Mouse (Mus musculus) MEL-GATA-1-ER (cell line): ENCODE measurements around the gene Atp6v0a1.

ENCODE experiments used
- DNase-seq: peaks from one replicate; pipeline ENCODE4 v3.0.0-alpha.2; 2012; ENCODE audit warnings: low read depth; ENCODE audit errors: extremely low read depth

Gene Atp6v0a1

DNA sequence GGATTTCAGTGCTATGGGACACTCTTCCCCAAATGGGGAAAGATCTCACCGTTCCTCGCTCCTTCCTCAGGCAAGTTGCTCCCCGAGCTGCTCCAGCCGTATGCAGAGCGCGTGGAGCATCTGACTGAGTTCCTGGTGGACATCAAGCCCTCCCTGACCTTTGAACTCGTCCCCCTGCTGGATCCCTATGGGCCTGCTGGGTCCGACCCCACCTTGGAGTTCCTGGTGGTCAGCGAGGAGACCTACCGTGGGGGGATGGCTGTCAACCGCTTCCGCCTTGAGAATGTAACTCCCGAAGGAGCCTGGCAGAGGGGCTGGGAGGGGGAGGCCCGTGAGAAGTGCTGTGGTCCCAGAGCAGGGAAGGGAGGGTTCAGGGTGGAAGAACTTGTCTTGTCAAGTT is 75.0 kb downstream of the Atp6v0a1 start:
- DNase-seq: no peak

DNA sequence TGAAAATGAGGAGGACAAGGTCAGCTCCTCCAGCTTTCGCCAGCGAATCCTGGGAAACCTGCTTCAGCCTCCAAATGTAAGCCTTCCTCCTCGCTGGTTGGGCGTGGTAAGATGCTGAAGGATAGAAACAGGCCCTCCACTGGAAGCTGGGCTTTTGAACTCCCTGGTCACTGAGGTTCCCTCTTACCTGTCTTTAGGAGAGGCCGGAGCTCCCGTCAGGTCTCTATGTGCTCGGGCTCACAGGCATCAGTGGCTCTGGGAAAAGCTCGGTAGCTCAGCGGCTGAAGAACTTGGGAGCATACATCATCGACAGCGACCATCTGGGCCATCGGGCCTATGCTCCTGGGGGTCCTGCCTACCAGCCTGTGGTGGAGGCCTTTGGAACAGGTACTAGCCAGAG is 75.6 kb downstream of the Atp6v0a1 start:
- DNase-seq: no peak

DNA sequence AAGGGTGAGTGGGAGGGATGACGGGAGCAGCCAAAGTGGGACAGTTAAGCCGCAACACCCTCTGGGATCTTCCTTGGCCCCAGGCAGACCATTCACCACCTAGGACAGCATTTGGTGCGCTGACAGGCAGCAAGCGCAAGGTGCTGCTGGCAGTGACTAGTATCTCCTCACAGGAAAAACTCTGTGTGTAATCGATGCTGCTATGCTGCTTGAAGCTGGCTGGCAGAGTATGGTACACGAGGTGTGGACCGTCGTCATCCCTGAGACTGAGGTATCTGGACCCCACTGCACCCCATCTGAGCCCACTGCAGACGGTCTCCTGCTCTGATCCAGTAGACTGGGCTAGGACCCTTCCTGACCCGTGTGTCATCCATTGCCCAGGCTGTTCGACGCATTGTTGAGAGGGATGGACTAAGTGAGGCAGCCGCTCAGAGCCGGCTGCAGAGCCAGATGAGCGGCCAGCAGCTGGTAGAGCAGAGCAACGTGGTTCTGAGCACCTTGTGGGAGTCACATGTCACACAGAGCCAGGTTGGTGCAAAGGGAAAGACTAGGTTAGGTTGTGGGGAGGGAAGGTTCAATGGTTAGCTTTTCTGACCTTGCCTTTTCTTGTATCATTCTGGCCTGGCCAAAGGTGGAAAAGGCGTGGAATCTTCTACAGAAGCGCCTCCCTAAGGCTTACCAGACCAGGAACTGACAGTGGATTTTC is 76.5 kb downstream of the Atp6v0a1 start:
- DNase-seq: no peak

- no peak for DNase-seq
These were observed 77.0 kb downstream of the Atp6v0a1 start for GRCm38 (mm10) chr11:101086323-101086674.

GRCm38 (mm10) chr11:101086756-101087681 is 77.8 kb downstream of the Atp6v0a1 start, which contains the start of gene Mlx:
Mlx (plus strand) TSS chr11:101087277.
- DNase-seq: peak; percentile 89

GRCm38 (mm10) chr11:101087682-101088055 is 78.4 kb downstream of the Atp6v0a1 start:
- no peak for DNase-seq

DNA sequence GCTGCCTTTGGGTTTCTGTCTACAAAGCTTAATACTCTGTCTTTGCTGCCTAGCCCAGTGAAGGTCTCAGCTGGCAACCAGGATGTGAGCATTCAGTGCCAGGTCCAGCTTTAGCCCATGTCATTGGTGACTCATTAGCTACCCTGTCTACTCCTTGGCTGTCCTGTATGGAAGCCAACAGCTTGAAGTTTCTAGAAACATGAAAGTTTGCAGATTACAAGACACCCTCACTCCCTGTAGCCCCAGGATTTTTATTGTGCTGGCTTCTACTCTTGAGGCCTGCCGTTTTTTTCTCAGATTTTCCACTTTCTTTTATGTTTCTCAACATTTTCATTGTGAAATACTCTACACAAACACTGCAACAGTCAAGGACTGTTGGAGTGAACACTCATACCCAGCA is 80.7 kb downstream of the Atp6v0a1 start:
- no peak for DNase-seq

- DNase-seq: no peak
These were observed 85.7 kb downstream of the Atp6v0a1 start for GRCm38 (mm10) chr11:101094930-101095313.

DNA sequence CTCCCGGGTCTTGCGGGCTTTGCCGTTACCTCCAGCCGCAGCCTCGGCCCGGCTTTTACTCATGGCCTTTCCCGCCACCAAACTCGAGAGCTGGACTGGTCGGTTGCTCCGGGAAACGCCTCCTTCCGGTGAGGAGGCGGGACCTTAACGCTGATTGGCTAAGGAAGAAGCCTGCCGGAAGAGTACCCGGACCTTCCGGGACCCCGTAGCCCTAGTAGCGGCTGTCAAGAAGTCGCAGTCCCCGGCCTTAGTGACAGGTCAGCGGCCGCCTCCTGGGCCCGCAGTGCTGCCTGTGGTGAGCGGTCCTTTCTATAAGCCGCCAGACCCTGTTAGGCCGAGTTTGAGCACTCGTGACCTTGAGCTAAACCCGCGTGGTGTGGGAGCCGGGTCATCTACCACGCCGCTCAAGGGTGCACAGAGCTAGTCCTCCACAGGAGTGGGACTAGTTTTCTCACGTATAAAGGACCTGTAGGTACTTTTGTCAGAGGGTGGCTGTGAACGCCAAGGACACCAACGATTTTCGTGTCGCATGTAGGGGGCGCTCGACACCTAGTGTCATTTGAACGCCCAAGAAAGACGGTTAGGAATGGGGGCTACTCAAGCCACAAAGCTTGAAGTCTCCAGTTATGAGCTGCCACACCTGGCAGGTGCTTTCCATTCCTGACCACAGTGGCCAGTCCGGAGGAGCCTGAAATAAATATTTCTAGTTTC is 86.2 kb downstream of the Atp6v0a1 start, which contains the start of gene Psmc3ip:
Psmc3ip (minus strand) TSS at position 123 of the 711 bp plus-strand sequence.
- peak; percentile 67 for DNase-seq

GRCm38 (mm10) chr11:101098231-101098630 is 89.0 kb downstream of the Atp6v0a1 start:
- DNase-seq: no peak

DNA sequence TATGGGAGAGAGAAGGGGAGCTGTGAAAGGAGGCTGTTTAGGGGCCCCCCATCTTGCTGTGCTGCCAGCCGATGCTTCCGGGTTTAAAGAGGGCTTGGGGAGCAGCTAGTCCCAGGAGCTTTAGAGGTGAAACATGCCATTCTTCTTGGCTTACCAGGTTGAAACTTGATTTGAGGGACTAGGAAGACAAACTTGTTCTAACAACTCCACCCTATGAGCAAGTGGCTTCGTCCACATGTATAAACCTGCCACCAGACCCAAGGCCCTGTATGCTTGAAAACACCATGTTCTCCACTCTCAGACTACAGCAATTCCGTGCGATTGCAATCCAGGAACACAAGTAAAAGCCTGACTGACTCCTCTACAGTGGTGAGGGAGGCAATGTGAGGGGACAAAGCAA is 93.8 kb downstream of the Atp6v0a1 start:
- DNase-seq: no peak

DNA sequence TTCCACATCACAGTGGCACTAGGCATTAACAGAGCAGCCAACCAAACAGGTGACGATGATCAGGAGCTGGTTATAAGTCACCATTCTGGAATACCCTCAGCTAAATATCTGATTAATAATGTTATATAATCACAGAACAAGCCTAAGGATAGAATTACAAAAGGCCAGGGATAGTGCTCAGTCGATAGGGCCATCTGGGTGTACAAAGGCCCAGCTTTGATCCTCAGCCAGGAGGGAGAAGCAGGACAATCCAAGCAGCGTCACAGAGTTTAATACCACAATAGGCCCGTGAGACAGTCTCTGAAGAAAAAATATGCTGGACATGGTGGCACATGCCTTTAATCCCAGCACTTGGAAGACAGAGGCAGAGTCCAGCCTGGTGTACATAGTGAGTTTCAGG is 100.1 kb downstream of the Atp6v0a1 start:
- no peak for DNase-seq

GRCm38 (mm10) chr11:101110708-101111107 is 101.5 kb downstream of the Atp6v0a1 start:
- DNase-seq: no peak

DNA sequence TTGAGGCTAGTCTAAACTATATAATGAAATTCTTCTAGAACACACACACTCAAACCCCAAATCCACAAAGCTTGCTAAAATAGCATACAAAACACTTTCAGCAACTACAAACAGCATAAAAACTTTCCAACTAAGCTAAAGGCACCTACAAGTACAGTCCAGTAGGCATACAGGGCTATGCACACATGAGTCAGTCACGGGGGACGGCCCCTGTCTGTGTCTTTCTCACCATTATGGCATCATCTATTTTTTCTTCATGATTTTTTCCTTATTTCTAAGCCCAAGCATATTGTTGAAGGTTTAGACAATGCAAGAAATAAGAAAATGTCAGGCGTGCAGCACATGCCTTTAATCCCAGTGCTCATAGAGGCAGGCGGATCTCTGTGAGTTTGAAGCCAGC is 101.9 kb downstream of the Atp6v0a1 start:
- DNase-seq: no peak

GRCm38 (mm10) chr11:101112186-101112585 is 102.9 kb downstream of the Atp6v0a1 start:
- DNase-seq: no peak
